Mouse (Mus musculus): ENCODE results near the gene Msh5. TPM values are rescaled to one million over a fixed set of nuclear protein-coding genes. Genes with fewer than 3 reads are reported as not detected.

Msh5 gene
- polyA plus RNA-seq (2015; fragmentation: Nextera tagmentation; extraction: Ambion mirVana): 4.5 and 5.9 TPM in 2 replicates

GRCm38 (mm10) chr17:35046681-35047455 lies at the start of gene Msh5:
Gene Msh5, minus strand, starts transcription at chr17:35046745.
- Histone ChIP-seq H3K4me1 (peaks cover 49% of the 10 kb centered on the region), H3K4me2 (peak within 1 kb of the TSS; percentile 97), H3K27ac (peak within 1 kb of the TSS; percentile 80), H3K9me3 (replicated peaks) (no peaks in the 10 kb centered on the region), H3K27me3 (no peaks in the 10 kb centered on the region), H3K36me3 (ENCODE audit: poor library complexity, severe bottlenecking) (no peaks in the 10 kb centered on the region), H3K9ac (peak within 1 kb of the TSS; percentile 88), H3K4me3 (peak within 1 kb of the TSS; percentile 57)
- peak; percentile 98 for ATAC-seq
- WGBS: 3% methylated on average over 33 of the region's 33 CpGs

- no peaks in the 10 kb centered on the region for H3K9me3 ChIP-seq (replicated peaks)
- H3K27ac ChIP-seq: no peak overlapping the region
- peaks cover 82% of the 10 kb centered on the region for H3K36me3 ChIP-seq (ENCODE audit: poor library complexity, severe bottlenecking)
- no peak for ATAC-seq
- WGBS: 94% methylated on average over 15 of the region's 15 CpGs
- peaks cover 19% of the 10 kb centered on the region for H3K4me1 ChIP-seq
- no peak overlapping the region; the same call in 1 of the 2 replicates for H3K9ac ChIP-seq
- H3K27me3 ChIP-seq: no peaks in the 10 kb centered on the region
- no peak overlapping the region for H3K4me2 ChIP-seq
- no peak overlapping the region for H3K4me3 ChIP-seq
Measured at GRCm38 (mm10) chr17:35094475-35095365, 48.2 kb upstream of the Msh5 start.

- ATAC-seq: no peak
- no peaks in the 10 kb centered on the region for H3K27me3 ChIP-seq
- H3K4me3 ChIP-seq: no peak overlapping the region
- H3K9ac ChIP-seq: no peak overlapping the region
- no peak overlapping the region for H3K27ac ChIP-seq
- H3K4me1 ChIP-seq: peaks cover 19% of the 10 kb centered on the region
- peaks cover 61% of the 10 kb centered on the region for H3K36me3 ChIP-seq (ENCODE audit: poor library complexity, severe bottlenecking)
- no peaks in the 10 kb centered on the region for H3K9me3 ChIP-seq (replicated peaks)
- no peak overlapping the region for H3K4me2 ChIP-seq
- 96% methylated on average over 14 of the region's 14 CpGs for WGBS
Measured at GRCm38 (mm10) chr17:35092403-35093198, 46.1 kb upstream of the Msh5 start.

- peaks cover 19% of the 10 kb centered on the region for H3K4me1 ChIP-seq
- H3K4me2 ChIP-seq: peak overlapping the region; percentile 69
- H3K27ac ChIP-seq: peak overlapping the region; percentile 96
- 0 out of 2 replicates have a peak, but pooled peaks cover 3% of the 10 kb centered on the region for H3K27me3 ChIP-seq
- H3K9ac ChIP-seq: peak overlapping the region; percentile 90
- 65% methylated on average over 8 of the region's 8 CpGs for WGBS
- H3K9me3 ChIP-seq (replicated peaks): no peaks in the 10 kb centered on the region
- 0 out of 2 replicates have a peak, but pooled peaks have one; percentile 13 for ATAC-seq
- H3K36me3 ChIP-seq (ENCODE audit: poor library complexity, severe bottlenecking): peaks cover 39% of the 10 kb centered on the region
- peak overlapping the region; percentile 60 for H3K4me3 ChIP-seq
Measured at GRCm38 (mm10) chr17:35090166-35090932, 43.8 kb upstream of the Msh5 start.

- Histone ChIP-seq H3K27ac (peak within 1 kb of the TSS; percentile 96), H3K36me3 (ENCODE audit: poor library complexity, severe bottlenecking) (peaks cover 25% of the 10 kb centered on the region), H3K4me1 (peaks cover 19% of the 10 kb centered on the region), H3K9ac (peak within 1 kb of the TSS; percentile 90), H3K4me2 (peak within 1 kb of the TSS; percentile 69), H3K9me3 (replicated peaks) (no peaks in the 10 kb centered on the region), H3K27me3 (0 out of 2 replicates have a peak, but pooled peaks cover 3% of the 10 kb centered on the region), H3K4me3 (peak within 1 kb of the TSS; percentile 60)
- peak; percentile 98 for ATAC-seq
- WGBS: 4% methylated on average over 52 of the region's 67 CpGs
Measured at GRCm38 (mm10) chr17:35088825-35089644, 42.5 kb upstream of the Msh5 start, which contains the start of gene Abhd16a. Gene Abhd16a, plus strand, starts transcription at chr17:35089263.

- Histone ChIP-seq H3K4me3 (no peak overlapping the region), H3K9ac (no peak overlapping the region), H3K4me1 (peaks cover 19% of the 10 kb centered on the region), H3K27ac (no peak overlapping the region), H3K9me3 (replicated peaks) (no peaks in the 10 kb centered on the region), H3K27me3 (0 out of 2 replicates have a peak, but pooled peaks cover 3% of the 10 kb centered on the region), H3K4me2 (no peak overlapping the region), H3K36me3 (ENCODE audit: poor library complexity, severe bottlenecking) (peaks cover 17% of the 10 kb centered on the region)
- ATAC-seq: no peak
- 61% methylated on average over 2 of the region's 2 CpGs for WGBS
Measured at GRCm38 (mm10) chr17:35088151-35088550, 41.6 kb upstream of the Msh5 start.

GRCm38 (mm10) chr17:35085208-35085865 lies 38.8 kb upstream of the Msh5 start, which contains the start of gene Ly6g6f:
Gene Ly6g6f, minus strand, starts transcription at chr17:35085610.
- ATAC-seq: no peak
- no peak within 1 kb of the TSS for H3K4me3 ChIP-seq
- no peaks in the 10 kb centered on the region for H3K9me3 ChIP-seq (replicated peaks)
- no peaks in the 10 kb centered on the region for H3K36me3 ChIP-seq (ENCODE audit: poor library complexity, severe bottlenecking)
- H3K27me3 ChIP-seq: 0 out of 2 replicates have a peak, but pooled peaks cover 3% of the 10 kb centered on the region
- peaks cover 12% of the 10 kb centered on the region for H3K4me1 ChIP-seq
- 85% methylated on average over 7 of the region's 7 CpGs for WGBS
- no peak within 1 kb of the TSS for H3K27ac ChIP-seq
- H3K9ac ChIP-seq: no peak within 1 kb of the TSS
- no peak within 1 kb of the TSS for H3K4me2 ChIP-seq

DNA sequence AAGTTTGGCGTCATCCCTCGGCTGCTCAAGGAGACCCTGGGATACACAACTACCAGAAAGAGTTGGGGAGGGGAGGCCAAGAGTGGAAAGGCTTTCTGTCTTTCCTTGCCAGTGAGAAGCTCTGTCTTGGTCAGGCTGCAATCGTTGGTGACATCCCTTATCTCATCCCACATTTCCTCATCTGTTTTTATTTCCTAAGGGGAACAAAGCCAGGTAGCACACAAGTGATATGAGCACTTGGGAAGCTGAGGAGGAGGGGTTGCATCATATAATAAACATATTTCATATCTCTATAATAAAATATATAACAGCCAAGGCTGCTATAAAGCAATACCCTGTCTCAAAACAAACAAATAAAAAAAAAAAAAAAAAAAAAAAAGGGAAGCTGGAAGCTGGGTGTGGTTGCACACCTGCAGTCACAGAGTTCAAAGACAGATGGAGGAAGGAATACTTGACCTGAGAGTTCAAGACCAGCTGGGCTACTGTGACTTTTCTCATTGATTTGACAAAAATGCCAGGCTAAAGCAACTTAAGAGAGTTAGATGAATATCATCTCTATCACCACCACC lies 37.5 kb upstream of the Msh5 start:
- H3K36me3 ChIP-seq (ENCODE audit: poor library complexity, severe bottlenecking): no peaks in the 10 kb centered on the region
- WGBS: 82% methylated on average over 3 of the region's 3 CpGs
- H3K9ac ChIP-seq: no peak overlapping the region
- H3K27ac ChIP-seq: no peak overlapping the region
- no peak overlapping the region for H3K4me2 ChIP-seq
- no peaks in the 10 kb centered on the region for H3K9me3 ChIP-seq (replicated peaks)
- H3K4me1 ChIP-seq: 0 out of 2 replicates have a peak, but pooled peaks cover 5% of the 10 kb centered on the region
- 0 out of 2 replicates have a peak, but pooled peaks cover 3% of the 10 kb centered on the region for H3K27me3 ChIP-seq
- H3K4me3 ChIP-seq: no peak overlapping the region
- no peak for ATAC-seq

DNA sequence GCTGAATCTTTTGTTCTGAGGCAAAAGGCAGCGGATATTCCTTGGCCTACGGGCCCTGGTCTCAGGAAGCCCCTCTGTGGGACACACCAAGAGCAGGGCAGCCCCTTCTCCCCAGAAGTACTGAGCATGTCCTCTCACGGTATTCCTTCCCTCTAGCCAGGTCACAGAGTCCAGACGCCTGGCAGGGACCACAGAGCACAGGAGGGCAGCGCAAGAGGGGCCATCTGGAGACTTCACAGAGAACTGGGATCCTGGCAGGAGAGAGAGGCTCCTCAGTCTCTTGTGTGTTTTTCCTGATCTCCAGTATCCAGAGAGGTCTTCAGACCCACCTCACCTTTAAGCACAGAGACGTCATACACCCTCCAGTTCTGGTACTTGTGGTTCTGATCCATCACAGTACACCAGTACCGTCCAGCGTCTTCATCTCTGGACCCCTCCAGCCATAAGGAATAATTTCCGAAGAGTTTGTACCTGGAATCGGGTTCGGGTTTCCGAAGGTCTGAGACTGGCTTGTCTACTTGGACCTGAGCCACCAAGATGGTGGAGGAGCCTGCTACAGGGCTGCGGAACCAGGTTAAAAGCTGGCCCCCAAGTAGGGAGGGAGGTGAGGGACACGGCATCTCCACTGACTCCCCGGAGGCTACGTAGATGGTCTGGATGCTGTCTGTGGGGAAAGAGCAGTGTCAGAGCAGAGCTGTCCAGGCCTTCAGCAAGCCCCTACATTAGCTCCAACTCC lies 36.5 kb upstream of the Msh5 start:
- Histone ChIP-seq H3K27me3 (0 out of 2 replicates have a peak, but pooled peaks cover 3% of the 10 kb centered on the region), H3K36me3 (ENCODE audit: poor library complexity, severe bottlenecking) (no peaks in the 10 kb centered on the region), H3K9me3 (replicated peaks) (no peaks in the 10 kb centered on the region), H3K4me1 (0 out of 2 replicates have a peak, but pooled peaks cover 5% of the 10 kb centered on the region), H3K27ac (no peak overlapping the region), H3K4me2 (no peak overlapping the region), H3K4me3 (no peak overlapping the region), H3K9ac (no peak overlapping the region)
- no peak for ATAC-seq
- WGBS: 85% methylated on average over 16 of the region's 16 CpGs
